Mouse (Mus musculus) liver, embryonic 14.5 days (tissue): ENCODE measurements around the gene Adamts4.

ENCODE experiments used
- CTCF ChIP-seq: IDR thresholded peaks from 2 replicates; pipeline ENCODE4 v1.5.1; 2016; ENCODE audit warnings: antibody characterized with exemption, low read depth, control low read depth
- EP300 ChIP-seq: IDR thresholded peaks from 2 replicates; pipeline ENCODE4 v1.6.1; 2016; ENCODE audit warnings: antibody characterized with exemption, low read depth

DNA sequence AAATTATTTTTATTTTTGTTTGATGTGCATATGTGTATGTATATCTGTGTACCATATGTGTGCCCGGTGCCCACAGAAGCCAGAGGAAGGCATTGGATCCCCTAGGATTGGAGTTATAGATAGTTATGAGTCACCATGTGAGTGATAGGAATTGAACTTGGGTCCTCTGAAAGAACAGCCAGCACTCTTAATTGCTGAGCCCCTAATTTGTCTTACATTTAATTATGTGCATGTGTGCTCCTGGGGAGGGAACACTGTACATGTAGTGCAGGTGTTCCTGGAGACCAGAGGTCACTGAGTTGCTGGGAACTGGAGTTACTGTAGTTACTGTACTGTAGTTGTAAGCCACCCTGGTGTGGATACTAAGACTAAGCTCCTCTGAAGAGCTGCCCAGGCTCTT, 49.5 kb upstream of the Adamts4 start:
- TF ChIP-seq CTCF, result no peak
- TF ChIP-seq EP300, result no peak
